Mouse (Mus musculus) neural tube, embryonic 12.5 days (tissue): ENCODE measurements around the gene Guk1. TPM values are rescaled to one million over a fixed set of nuclear protein-coding genes. Genes with fewer than 3 reads are reported as not detected.

Source experiments
- ATAC-seq: fragments of 200-750 bp; cut with Nextera tagmentation; 2 replicates; pipeline ENCODE4 v1.8.0; 2017; ENCODE audit warnings: low read depth, mild to moderate bottlenecking, moderate TSS enrichment, moderate library complexity; ENCODE audit not compliant: low FRiP score
- H3K27ac ChIP-seq: fragments of 300-500 bp; sonication (generic); 2 replicates; pipeline ENCODE4 v1.5.1; 2016
- H3K27me3 ChIP-seq: fragments of 300-500 bp; sonication (generic); replicated peaks from 2 replicates; pipeline ENCODE4 v1.6.1; 2016; ENCODE audit warnings: mild to moderate bottlenecking
- H3K36me3 ChIP-seq: fragments of 300-500 bp; sonication (generic); 2 replicates; pipeline ENCODE4 v1.6.1; 2016; ENCODE audit warnings: mild to moderate bottlenecking
- H3K4me1 ChIP-seq: fragments of 300-500 bp; sonication (generic); 2 replicates; pipeline ENCODE4 v1.6.1; 2016
- H3K4me2 ChIP-seq: fragments of 300-500 bp; sonication (generic); replicated peaks from 2 replicates; pipeline ENCODE4 v1.6.1; 2016; ENCODE audit warnings: mild to moderate bottlenecking
- H3K4me3 ChIP-seq: fragments of 300-500 bp; sonication (generic); 2 replicates; pipeline ENCODE4 v1.5.1; 2016
- H3K9ac ChIP-seq: fragments of 300-500 bp; sonication (generic); 2 replicates; pipeline ENCODE4 v1.6.1; 2016; ENCODE audit warnings: mild to moderate bottlenecking
- H3K9me3 ChIP-seq: fragments of 300-500 bp; sonication (generic); 2 replicates; pipeline ENCODE4 v1.6.1; 2016; ENCODE audit warnings: mild to moderate bottlenecking
- WGBS: fragments of 180-500 bp; shearing (Covaris S2); methylation state at CpG from one replicate; pipeline ENCODE4 v1.1.7; 2016; 5-methylcytosine and 5-hydroxymethylcytosine counted together
- polyA plus RNA-seq: library from polyadenylated mRNA; unstranded; fragments of >200 nt; fragmentation: Nextera tagmentation; extraction: Ambion mirVana; gene quantifications from 2 replicates; pipeline ENCODE4 v1.2.1, GENCODE M21; 2016

Guk1 gene
- 111 and 113 TPM in 2 replicates for polyA plus RNA-seq

DNA sequence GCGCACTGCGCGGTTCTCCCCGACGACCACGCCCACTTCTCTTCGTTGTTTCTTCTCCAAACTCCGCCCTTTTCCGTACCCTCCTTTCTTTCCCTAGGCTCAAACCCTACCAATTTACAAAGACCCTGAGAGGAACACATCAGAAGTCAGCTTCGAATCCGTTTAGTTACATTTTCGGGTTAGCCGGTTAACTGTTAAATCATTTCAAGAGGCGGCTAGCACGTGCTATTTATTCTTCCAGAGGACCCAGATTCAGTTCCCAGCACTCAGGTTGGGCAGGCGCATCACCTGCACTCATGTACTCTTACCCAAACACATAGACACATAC is at the start of gene Guk1:
TSS of gene Guk1 (minus strand) at position 154 of the 328 bp plus-strand sequence.
- peak; percentile 22 for ATAC-seq
- 6% methylated on average over 16 of the region's 16 CpGs for whole genome bisulfite sequencing
- Histone ChIP-seq H3K9ac (peak within 1 kb of the TSS; percentile 64), H3K27ac (peak within 1 kb of the TSS; percentile 38; the same call in 1 of the 2 replicates), H3K9me3 (no peaks in the 10 kb centered on the region), H3K4me1 (peaks cover 6% of the 10 kb centered on the region; the same call in 1 of the 2 replicates), H3K27me3 (no peaks in the 10 kb centered on the region), H3K4me2 (peak within 1 kb of the TSS; percentile 70), H3K4me3 (peak within 1 kb of the TSS; percentile 58), H3K36me3 (no peaks in the 10 kb centered on the region)

DNA sequence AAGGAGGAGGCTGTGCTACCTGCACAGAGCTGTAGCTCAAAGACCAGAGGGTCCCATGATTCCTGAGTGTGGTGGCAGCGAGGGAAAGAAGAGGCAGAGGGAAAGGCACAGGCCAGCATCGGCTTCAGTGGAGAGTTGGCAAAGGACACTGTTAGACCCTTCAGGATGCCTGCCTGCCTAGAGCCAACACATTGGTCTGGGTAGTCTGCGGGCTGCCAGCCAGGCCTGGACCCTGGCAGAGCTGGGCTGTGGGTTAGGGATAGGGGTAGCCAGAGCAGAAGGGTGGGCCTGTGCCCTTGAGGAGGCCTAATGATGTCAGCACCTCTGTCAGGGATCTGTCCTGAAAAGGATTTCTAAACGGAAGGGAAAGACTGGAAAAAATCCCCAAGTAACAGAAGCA is 47.8 kb upstream of the Guk1 start:
- peaks cover 15% of the 10 kb centered on the region; the same call in 1 of the 2 replicates for H3K27me3 ChIP-seq
- H3K4me2 ChIP-seq: no peak overlapping the region
- H3K9ac ChIP-seq: no peak overlapping the region
- no peak for ATAC-seq
- 73% methylated on average over 4 of the region's 4 CpGs for WGBS
- H3K27ac ChIP-seq: no peak overlapping the region
- no peak overlapping the region for H3K4me3 ChIP-seq
- no peaks in the 10 kb centered on the region for H3K9me3 ChIP-seq
- peaks cover 8% of the 10 kb centered on the region for H3K4me1 ChIP-seq
- H3K36me3 ChIP-seq: no peaks in the 10 kb centered on the region

DNA sequence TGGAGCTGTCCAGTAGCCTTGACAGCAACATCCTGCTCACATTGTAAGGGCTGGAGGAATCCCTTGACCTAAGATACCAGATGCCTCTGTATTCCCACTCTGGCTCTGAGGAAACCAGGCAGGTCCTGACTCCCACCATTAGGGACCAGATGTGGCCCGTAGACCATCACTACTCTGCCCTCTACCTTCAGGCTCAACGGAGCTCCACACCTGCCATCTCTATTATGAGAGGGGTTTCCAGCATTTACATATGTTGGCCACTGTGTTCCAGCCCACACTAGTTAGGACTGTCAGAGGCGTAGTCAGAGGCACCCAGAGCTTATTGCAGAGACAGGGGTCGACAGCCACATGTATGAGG is 47.4 kb upstream of the Guk1 start:
- H3K4me1 ChIP-seq: peaks cover 8% of the 10 kb centered on the region
- no peak overlapping the region for H3K9ac ChIP-seq
- ATAC-seq: peak; percentile 13; the same call in 1 of the 2 replicates
- peak overlapping the region; percentile 33; the same call in 1 of the 2 replicates for H3K4me2 ChIP-seq
- 61% methylated on average over 4 of the region's 4 CpGs for WGBS
- H3K4me3 ChIP-seq: no peak overlapping the region
- H3K27me3 ChIP-seq: peaks cover 15% of the 10 kb centered on the region; the same call in 1 of the 2 replicates
- no peaks in the 10 kb centered on the region for H3K36me3 ChIP-seq
- no peaks in the 10 kb centered on the region for H3K9me3 ChIP-seq
- no peak overlapping the region for H3K27ac ChIP-seq

DNA sequence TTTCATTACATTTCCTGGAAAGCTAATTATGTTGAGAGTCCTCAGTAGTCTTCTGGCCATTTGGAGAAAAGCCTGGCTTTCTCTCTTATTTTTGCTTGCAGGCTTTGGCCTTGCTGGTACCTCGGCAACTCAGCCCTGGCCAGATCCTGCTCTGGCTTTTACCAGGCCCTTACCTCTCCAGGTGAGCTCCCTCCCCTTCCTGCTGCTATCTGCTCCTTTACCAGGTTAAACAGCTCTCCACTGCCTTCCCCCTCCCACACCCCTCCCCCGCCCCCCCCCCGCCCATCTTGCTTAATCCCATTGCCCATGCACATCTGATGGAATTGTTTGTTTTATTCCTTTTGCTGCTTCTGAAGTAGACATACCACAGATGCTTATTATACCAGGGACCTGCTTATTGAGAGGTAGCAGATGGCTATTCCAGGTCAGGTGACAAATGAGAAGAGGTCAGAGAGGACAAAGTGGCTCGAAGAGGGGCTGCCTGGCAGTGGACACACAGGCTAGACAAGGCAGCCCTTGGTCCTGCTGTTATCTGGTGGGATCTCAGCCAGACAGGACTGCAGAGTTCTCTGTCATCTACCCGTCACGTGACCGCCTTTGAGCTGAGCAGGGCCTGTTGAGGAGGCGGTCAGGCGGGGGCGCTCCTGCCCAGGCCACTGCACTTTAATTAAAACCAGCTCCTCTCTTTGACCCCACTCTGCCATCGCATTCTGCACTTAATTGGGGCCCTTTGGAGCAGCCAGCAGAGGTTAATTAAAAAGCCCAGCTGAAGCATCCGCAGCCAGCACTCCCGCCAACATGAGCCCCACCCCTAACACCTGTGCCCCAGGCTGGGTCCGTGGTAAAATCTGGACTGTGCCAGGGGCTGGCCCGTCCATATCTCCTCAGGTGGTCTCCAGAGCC is 46.8 kb upstream of the Guk1 start:
- Histone ChIP-seq H3K27ac (no peak overlapping the region), H3K27me3 (peaks cover 15% of the 10 kb centered on the region; the same call in 1 of the 2 replicates), H3K9ac (no peak overlapping the region), H3K4me1 (peaks cover 8% of the 10 kb centered on the region), H3K36me3 (no peaks in the 10 kb centered on the region), H3K4me2 (peak overlapping the region; percentile 33; the same call in 1 of the 2 replicates), H3K4me3 (no peak overlapping the region), H3K9me3 (no peaks in the 10 kb centered on the region)
- ATAC-seq: peak; percentile 78
- 3% methylated on average over 14 of the region's 15 CpGs for WGBS

DNA sequence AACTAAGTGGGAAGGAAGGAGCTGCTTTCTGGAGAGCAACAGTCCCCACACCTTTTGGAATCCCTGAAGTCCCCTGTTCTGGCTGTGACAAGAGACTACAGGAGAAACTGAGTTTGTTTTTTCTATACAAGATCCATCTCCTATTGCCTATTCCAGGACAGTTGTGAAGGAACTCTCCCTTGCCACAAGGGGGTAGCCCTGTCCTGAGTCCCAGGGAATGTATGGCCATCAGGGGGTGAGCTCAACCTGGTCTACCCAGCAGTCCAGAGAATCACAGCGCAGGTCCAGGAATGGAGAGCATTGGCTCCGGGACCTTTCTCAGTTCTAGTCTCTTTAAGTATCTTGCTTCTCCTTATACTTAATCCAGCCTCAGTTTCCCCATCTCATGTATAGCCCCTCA is 40.8 kb upstream of the Guk1 start:
- WGBS: 49% methylated on average over 2 of the region's 2 CpGs
- H3K4me3 ChIP-seq: no peak overlapping the region

DNA sequence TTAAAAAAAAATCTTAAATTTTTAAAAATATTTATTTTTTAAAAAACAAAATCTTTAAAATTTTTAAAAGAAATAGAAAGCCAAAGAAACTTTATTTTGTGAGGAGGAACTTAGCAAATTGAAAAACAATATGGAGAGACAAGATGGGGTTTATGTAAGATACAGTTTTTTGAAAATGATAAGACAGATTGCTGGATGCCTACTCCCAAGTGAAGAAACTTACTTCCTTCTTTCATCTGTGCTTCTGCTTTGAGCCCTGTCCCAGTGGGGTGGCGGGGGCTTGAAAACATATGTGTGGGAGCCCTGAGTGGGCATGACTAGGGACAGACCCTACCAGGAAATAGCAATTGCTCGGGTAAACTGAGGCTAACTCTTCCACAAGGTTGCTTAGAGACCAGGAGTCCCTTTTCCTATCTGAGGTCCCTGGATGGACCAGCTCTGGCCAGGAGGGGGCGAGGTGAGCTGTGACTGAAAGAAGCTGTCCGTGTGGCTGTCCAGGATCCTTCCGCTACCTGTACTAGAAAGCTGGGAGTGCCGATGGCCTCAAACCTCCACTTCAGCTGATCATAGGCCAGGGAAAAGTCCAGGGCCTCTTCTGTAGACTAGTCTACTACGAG is 38.2 kb upstream of the Guk1 start:
- H3K4me3 ChIP-seq: no peak overlapping the region
- ATAC-seq: no peak
- WGBS: 17% methylated on average over 7 of the region's 7 CpGs
- H3K4me1 ChIP-seq: peaks cover 25% of the 10 kb centered on the region
- no peaks in the 10 kb centered on the region for H3K27me3 ChIP-seq
- 0 out of 2 replicates have a peak overlapping the region, but pooled peaks have one; percentile 18 for H3K4me2 ChIP-seq
- H3K9ac ChIP-seq: no peak overlapping the region
- no peak overlapping the region for H3K27ac ChIP-seq
- H3K36me3 ChIP-seq: no peaks in the 10 kb centered on the region
- no peaks in the 10 kb centered on the region for H3K9me3 ChIP-seq

More for the DNA sequence above, 40.8 kb upstream of the Guk1 start:
- H3K9me3 ChIP-seq: no peaks in the 10 kb centered on the region
- H3K27me3 ChIP-seq: no peaks in the 10 kb centered on the region
- no peak overlapping the region for H3K27ac ChIP-seq
- H3K4me1 ChIP-seq: peaks cover 5% of the 10 kb centered on the region
- H3K36me3 ChIP-seq: no peaks in the 10 kb centered on the region
- no peak overlapping the region for H3K4me2 ChIP-seq
- no peak for ATAC-seq
- no peak overlapping the region for H3K9ac ChIP-seq

DNA sequence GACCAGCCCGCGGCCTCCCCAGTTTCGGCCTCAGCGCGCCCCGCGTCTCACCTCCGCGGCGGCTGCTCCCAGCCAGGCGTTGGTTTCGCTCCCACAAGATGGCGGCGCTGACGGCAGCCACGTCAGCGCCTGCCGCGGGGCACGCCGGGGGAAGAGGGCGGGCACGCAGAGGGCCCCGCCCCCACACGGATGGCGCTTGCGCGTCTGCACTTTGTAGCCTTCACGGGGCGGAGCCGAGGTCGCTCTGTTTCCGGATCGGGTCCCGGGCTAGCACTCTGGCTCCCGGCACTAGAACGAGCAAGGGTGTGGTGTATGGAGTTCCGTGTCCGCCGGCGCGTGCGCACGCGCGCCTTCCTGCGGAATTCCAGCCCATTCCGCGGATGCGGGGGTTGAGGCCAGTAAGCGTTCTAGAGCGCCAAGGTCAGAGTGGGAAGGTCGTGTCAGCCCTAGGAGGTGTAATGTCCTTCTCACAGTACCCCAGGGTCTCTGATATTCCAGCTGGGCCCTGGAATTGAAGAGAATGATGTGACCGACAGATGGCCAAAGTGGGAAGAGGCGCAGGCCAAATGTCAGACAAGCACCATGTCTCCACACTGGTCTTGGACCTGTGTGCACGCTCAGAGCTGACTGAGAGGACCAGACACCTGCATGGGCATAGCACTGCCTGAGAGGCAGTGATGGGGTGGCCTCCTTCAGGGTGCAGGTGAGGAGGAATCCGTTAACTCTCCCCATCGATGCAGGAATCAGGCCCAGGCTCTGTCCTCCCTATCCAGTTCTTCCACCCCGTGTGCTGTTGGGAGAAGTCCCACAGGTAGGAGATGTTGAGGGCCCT is 36.3 kb upstream of the Guk1 start, which contains the start of gene Arf1:
TSS of gene Arf1 (minus strand) at position 149 of the 832 bp plus-strand sequence.
- Histone ChIP-seq H3K4me1 (peaks cover 30% of the 10 kb centered on the region), H3K27me3 (no peaks in the 10 kb centered on the region), H3K4me3 (peak within 1 kb of the TSS; percentile 100), H3K27ac (peak within 1 kb of the TSS; percentile 89), H3K4me2 (peak within 1 kb of the TSS; percentile 91), H3K9me3 (no peaks in the 10 kb centered on the region), H3K9ac (peak within 1 kb of the TSS; percentile 97), H3K36me3 (peaks cover 4% of the 10 kb centered on the region; the same call in 1 of the 2 replicates)
- peak; percentile 95 for ATAC-seq
- 4% methylated on average over 59 of the region's 59 CpGs for WGBS

DNA sequence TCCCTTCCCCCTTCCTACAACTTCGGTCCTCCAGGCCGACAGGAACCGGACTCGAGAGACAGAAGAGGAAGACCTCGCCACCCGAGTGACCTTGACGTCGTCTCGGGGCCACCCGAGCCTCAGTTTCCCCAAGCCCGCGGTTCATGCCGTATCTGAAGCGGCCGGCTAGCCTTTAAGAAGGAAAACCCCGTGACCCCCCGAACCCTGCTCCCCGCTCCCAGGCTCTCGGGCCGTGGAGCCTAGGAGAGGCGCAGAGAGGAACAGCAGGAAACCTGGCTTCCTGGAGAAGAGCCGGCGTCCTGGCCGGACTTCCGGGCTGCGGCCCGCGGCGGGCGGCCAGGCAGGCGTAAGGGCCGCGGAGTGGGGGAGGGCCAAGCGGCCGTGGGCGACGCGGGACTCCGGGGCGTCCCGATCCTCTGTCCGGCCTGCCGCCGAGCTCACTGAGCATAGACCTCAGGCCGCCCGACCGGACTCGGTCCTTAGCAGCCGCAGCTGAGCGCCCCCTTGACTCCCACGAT is 35.7 kb upstream of the Guk1 start:
- Histone ChIP-seq H3K4me1 (peaks cover 30% of the 10 kb centered on the region), H3K9ac (peak overlapping the region; percentile 97), H3K4me3 (peak overlapping the region; percentile 100), H3K36me3 (peaks cover 4% of the 10 kb centered on the region; the same call in 1 of the 2 replicates), H3K27me3 (no peaks in the 10 kb centered on the region), H3K9me3 (no peaks in the 10 kb centered on the region), H3K4me2 (peak overlapping the region; percentile 91), H3K27ac (peak overlapping the region; percentile 89)
- peak; percentile 82 for ATAC-seq
- under 1% methylated on average over 51 of the region's 51 CpGs for WGBS

DNA sequence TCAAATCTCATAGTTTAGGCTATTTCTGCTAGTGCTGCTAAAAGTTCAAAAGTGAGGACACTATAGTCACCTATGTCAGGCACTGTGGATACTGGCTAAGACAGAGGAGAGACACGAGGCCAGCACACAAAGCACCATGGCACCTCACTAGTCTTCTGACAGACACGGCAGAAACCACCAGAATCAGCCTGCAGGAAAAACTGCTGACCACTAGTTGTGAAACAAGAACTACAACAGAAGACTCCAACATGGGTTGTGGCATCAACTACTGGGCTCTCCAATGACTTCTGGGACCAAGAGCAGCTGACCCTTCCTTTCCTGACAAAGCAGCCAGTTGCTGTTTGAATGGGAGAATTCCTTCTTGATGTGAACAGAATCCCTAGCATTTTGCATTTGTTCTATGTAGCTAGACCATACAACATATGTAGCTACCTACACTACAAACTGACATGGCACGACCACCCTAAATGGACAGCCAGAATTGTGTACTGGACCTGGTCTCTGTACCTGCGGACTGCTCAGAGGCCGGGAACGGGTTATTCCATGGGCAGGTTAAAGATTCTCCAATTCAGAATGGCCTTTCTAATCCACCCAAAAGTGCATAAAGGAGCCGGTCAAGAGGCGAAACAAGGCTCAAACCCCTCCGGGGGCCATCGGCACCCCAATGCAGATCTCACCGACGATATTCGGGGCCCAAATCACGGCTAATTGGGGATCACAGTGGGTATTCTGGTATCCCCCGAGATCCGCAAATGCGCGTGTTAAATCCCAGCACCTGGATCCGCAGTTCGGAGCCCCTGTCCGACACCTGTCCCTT is 35.0 kb upstream of the Guk1 start:
- ATAC-seq: no peak
- Histone ChIP-seq H3K9ac (peak overlapping the region; percentile 97), H3K27me3 (no peaks in the 10 kb centered on the region), H3K36me3 (peaks cover 4% of the 10 kb centered on the region; the same call in 1 of the 2 replicates), H3K27ac (peak overlapping the region; percentile 89; the same call in 1 of the 2 replicates), H3K9me3 (no peaks in the 10 kb centered on the region), H3K4me1 (peaks cover 30% of the 10 kb centered on the region), H3K4me2 (peak overlapping the region; percentile 91), H3K4me3 (peak overlapping the region; percentile 100)
- WGBS: 6% methylated on average over 21 of the region's 21 CpGs

DNA sequence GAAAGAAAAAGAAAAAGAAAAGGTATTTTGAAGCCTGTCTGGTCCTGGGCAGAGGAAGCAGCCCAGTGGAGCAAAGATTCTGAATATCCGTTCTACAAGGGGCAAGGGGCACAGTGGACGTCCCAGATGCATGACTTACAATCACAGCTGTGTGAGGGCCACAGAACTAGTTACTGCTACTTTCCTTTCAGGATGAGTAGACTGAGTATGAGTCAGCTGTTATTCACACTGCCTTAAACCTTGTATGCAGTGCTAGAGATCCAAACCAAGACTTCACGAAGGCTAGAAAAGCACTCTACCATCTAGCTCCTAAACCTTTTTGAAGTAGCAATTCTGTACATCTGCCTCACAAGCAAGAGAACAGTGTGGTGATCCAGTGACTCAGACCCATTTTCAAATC is 34.2 kb upstream of the Guk1 start:
- H3K4me2 ChIP-seq: peak overlapping the region; percentile 91
- ATAC-seq: no peak
- no peak overlapping the region for H3K27ac ChIP-seq
- H3K27me3 ChIP-seq: no peaks in the 10 kb centered on the region
- peaks cover 30% of the 10 kb centered on the region for H3K4me1 ChIP-seq
- WGBS: 71% methylated on average over 3 of the region's 3 CpGs
- H3K9ac ChIP-seq: peak overlapping the region; percentile 97; the same call in 1 of the 2 replicates
- peak overlapping the region; percentile 100 for H3K4me3 ChIP-seq
- peaks cover 4% of the 10 kb centered on the region; the same call in 1 of the 2 replicates for H3K36me3 ChIP-seq
- H3K9me3 ChIP-seq: no peaks in the 10 kb centered on the region

DNA sequence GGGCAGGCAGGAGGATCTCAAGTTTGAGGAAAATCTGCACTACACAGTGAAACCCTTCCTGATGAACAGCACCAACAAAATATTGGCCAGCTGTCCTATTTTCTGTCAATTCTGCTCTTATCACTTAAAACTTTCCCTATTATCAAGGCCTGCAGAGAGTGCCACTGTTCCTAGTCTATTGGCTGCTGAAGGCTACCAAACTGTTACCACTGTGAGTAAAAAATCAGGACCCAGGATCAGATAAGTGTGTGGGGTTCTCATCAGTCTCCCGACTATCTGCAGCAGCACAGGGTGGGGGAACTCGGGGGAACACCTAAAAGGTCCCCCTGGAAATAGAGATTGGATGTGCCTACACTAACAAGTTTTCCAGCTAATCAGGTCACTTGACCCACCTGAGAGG is 33.2 kb upstream of the Guk1 start:
- peaks cover 30% of the 10 kb centered on the region for H3K4me1 ChIP-seq
- H3K27ac ChIP-seq: no peak overlapping the region
- 83% methylated on average over 2 of the region's 2 CpGs for WGBS

More for the DNA sequence above, 33.2 kb upstream of the Guk1 start:
- Histone ChIP-seq H3K9ac (no peak overlapping the region), H3K36me3 (peaks cover 10% of the 10 kb centered on the region; the same call in 1 of the 2 replicates), H3K27me3 (no peaks in the 10 kb centered on the region), H3K9me3 (no peaks in the 10 kb centered on the region), H3K4me2 (peak overlapping the region; percentile 91), H3K4me3 (no peak overlapping the region)
- ATAC-seq: no peak
